Mouse (Mus musculus) brain, embryonic 14.5 days (tissue): ENCODE results near the gene Cgas.

ENCODE experiments used
- CTCF ChIP-seq: fragments of 200-500 bp; IDR thresholded peaks from 2 replicates; pipeline ENCODE4 v1.5.1; 2012; ENCODE audit warnings: inconsistent platforms, mild to moderate bottlenecking, moderate library complexity, borderline replicate concordance; ENCODE audit not compliant: insufficient read depth, insufficient read length; ENCODE audit errors: extremely low read depth
- POLR2A ChIP-seq: fragments of 200-500 bp; IDR thresholded peaks from 2 replicates; pipeline ENCODE4 v1.6.1; 2012; ENCODE audit warnings: mild to moderate bottlenecking, inconsistent platforms, borderline replicate concordance; ENCODE audit not compliant: poor library complexity, insufficient read depth, insufficient read length, severe bottlenecking; ENCODE audit errors: extremely low read depth

DNA sequence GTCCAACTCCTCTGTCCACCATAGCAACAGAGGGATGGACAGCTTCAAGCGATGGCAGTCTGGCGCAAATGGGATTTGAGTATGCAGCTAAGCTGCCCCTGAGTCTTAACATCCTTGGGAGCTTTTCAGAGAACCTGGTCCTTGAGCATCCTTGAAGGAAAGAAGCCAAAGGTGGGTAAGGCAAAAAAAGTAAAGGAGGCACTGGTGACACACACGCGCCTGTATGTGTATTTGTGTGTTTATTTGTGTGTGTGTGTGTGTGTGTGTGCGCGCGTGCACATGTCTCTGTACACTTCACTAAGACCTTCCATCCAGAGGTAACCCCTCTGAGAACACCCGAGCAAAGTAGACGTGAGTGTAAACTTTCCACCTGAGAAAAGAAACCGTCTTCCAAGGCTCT is 49.3 kb downstream of the Cgas start:
- TF ChIP-seq CTCF (no peak), POLR2A (no peak)
